Mouse (Mus musculus) CH12.LX (cell line): ENCODE results near the gene Dna2. TPM values are rescaled to one million over a fixed set of nuclear protein-coding genes. Genes with fewer than 3 reads are reported as not detected.

Experiments
- DNase-seq: peaks from one replicate; pipeline ENCODE4 v3.0.0-alpha.2; 2013; ENCODE audit errors: extremely low read depth
- H3K27ac ChIP-seq: 2 replicates; pipeline ENCODE4 v1.5.1; 2012; ENCODE audit warnings: low read depth, mild to moderate bottlenecking, control low read depth, moderate library complexity; ENCODE audit not compliant: insufficient read depth
- H3K27me3 ChIP-seq: replicated peaks from 2 replicates; pipeline ENCODE3; 2012; ENCODE audit warnings: inconsistent platforms
- H3K36me3 ChIP-seq, 2 experiments: replicated peaks in 1 of 2; 2 replicates each; pipeline versions ENCODE3 to v1.6.1; 2012; ENCODE audit warnings: inconsistent platforms in 1 of 2, low read length in 1 of 2, mild to moderate bottlenecking in 1 of 2, mixed read lengths in 1 of 2, moderate library complexity in 1 of 2; ENCODE audit not compliant: control insufficient read depth in 1 of 2, insufficient read depth in 1 of 2
- H3K4me1 ChIP-seq, 2 experiments: 2 replicates each; pipeline ENCODE4 v1.6.1; 2012; ENCODE audit warnings: inconsistent platforms in 1 of 2, moderate library complexity in 1 of 2; ENCODE audit not compliant: insufficient read depth in 2 of 2, control insufficient read depth in 1 of 2
- H3K4me2 ChIP-seq: 2 replicates; pipeline ENCODE4 v1.6.1; 2012; ENCODE audit warnings: low read depth, mild to moderate bottlenecking, control low read depth; ENCODE audit not compliant: poor library complexity, insufficient read depth, severe bottlenecking
- H3K4me3 ChIP-seq, 3 experiments: fragments of 150-350 bp in 1 of 3; sonication (generic) in 1 of 3; replicated peaks in 1 of 3; 2 replicates each; pipeline versions ENCODE3 to v1.5.1; 2011 to 2012; ENCODE audit warnings: low read depth in 2 of 3, low read length in 2 of 3, mild to moderate bottlenecking in 2 of 3, moderate library complexity in 2 of 3, control low read depth in 1 of 3, improper control_type of control experiment in 1 of 3, inconsistent platforms in 1 of 3, mixed read lengths in 1 of 3; ENCODE audit not compliant: poor library complexity in 1 of 3
- H3K79me2 ChIP-seq: replicated peaks from 2 replicates; pipeline ENCODE4 v1.6.1; 2012; ENCODE audit warnings: mild to moderate bottlenecking, moderate library complexity; ENCODE audit not compliant: control insufficient read depth, poor library complexity, insufficient read depth, severe bottlenecking; ENCODE audit errors: extremely low read depth
- H3K9ac ChIP-seq: 2 replicates; pipeline ENCODE4 v1.6.1; 2012; ENCODE audit warnings: low read depth, mild to moderate bottlenecking, control low read depth, moderate library complexity; ENCODE audit not compliant: insufficient read depth
- H3K9me3 ChIP-seq: replicated peaks from 2 replicates; pipeline ENCODE3; 2012; ENCODE audit warnings: low read length, inconsistent platforms, mixed read lengths
- BHLHE40 ChIP-seq: IDR thresholded peaks from 2 replicates; pipeline ENCODE4 v1.6.1; 2011; ENCODE audit warnings: mild to moderate bottlenecking, low read depth, low read length, improper control_type of control experiment
- CHD2 ChIP-seq: IDR thresholded peaks from 2 replicates; pipeline ENCODE4 v1.6.1; 2011; ENCODE audit warnings: low read length, improper control_type of control experiment
- E2F4 ChIP-seq: IDR thresholded peaks from 2 replicates; pipeline ENCODE4 v1.6.1; 2011; ENCODE audit warnings: low read depth, low read length, improper control_type of control experiment; ENCODE audit not compliant: insufficient replicate concordance
- EP300 ChIP-seq: IDR thresholded peaks from 2 replicates; pipeline ENCODE4 v1.6.1; 2011; ENCODE audit warnings: low read length, improper control_type of control experiment
- ETS1 ChIP-seq: conservative IDR thresholded peaks from 2 replicates; pipeline ENCODE4 v1.6.1; 2012; ENCODE audit warnings: low read depth, mild to moderate bottlenecking, inconsistent platforms, low read length, improper control_type of control experiment, moderate library complexity
- IRF4 ChIP-seq: IDR thresholded peaks from 2 replicates; pipeline ENCODE4 v1.6.1; 2014; ENCODE audit warnings: low read depth, mild to moderate bottlenecking, inconsistent platforms, low read length, improper control_type of control experiment
- JUN ChIP-seq: IDR thresholded peaks from 2 replicates; pipeline ENCODE4 v1.6.1; 2011; ENCODE audit warnings: low read depth, mild to moderate bottlenecking, low read length, improper control_type of control experiment, moderate library complexity; ENCODE audit not compliant: insufficient read depth
- KAT2A ChIP-seq: IDR thresholded peaks from 2 replicates; pipeline ENCODE4 v1.6.1; 2012; ENCODE audit warnings: low read length, improper control_type of control experiment, inconsistent platforms; ENCODE audit not compliant: insufficient replicate concordance
- MAFK ChIP-seq: IDR thresholded peaks from 2 replicates; pipeline ENCODE4 v1.6.1; 2011; ENCODE audit warnings: low read length, improper control_type of control experiment; ENCODE audit not compliant: insufficient replicate concordance
- NELFE ChIP-seq: IDR thresholded peaks from 2 replicates; pipeline ENCODE4 v1.6.1; 2011; ENCODE audit warnings: low read depth, low read length, improper control_type of control experiment
- NRF1 ChIP-seq: IDR thresholded peaks from 2 replicates; pipeline ENCODE4 v1.6.1; 2014; ENCODE audit warnings: low read depth, mild to moderate bottlenecking, inconsistent platforms, low read length, improper control_type of control experiment, moderate library complexity
- PAX5 ChIP-seq: IDR thresholded peaks from 2 replicates; pipeline ENCODE4 v1.6.1; 2012; ENCODE audit warnings: low read length, inconsistent platforms, mixed read lengths
- POLR2AphosphoS2 ChIP-seq: IDR thresholded peaks from 2 replicates; pipeline ENCODE4 v1.6.1; 2011; ENCODE audit warnings: low read depth, low read length, improper control_type of control experiment
- RCOR1 ChIP-seq: conservative IDR thresholded peaks from 2 replicates; pipeline ENCODE4 v1.6.1; 2012; ENCODE audit warnings: low read depth, mild to moderate bottlenecking, inconsistent platforms, low read length, improper control_type of control experiment
- SIN3A ChIP-seq: IDR thresholded peaks from 2 replicates; pipeline ENCODE4 v1.6.1; 2012; ENCODE audit warnings: low read length, improper control_type of control experiment, inconsistent platforms
- TBP ChIP-seq: conservative IDR thresholded peaks from 2 replicates; pipeline ENCODE4 v1.6.1; 2011; ENCODE audit warnings: low read depth, low read length, improper control_type of control experiment
- TCF12 ChIP-seq: IDR thresholded peaks from 2 replicates; pipeline ENCODE4 v1.6.1; 2014; ENCODE audit warnings: low read depth, mild to moderate bottlenecking, inconsistent platforms, low read length, improper control_type of control experiment
- UBTF ChIP-seq: IDR thresholded peaks from 2 replicates; pipeline ENCODE4 v1.6.1; 2012; ENCODE audit warnings: low read depth, mild to moderate bottlenecking, inconsistent platforms, low read length, improper control_type of control experiment, moderate library complexity
- USF1 ChIP-seq: IDR thresholded peaks from 2 replicates; pipeline ENCODE4 v1.6.1; 2014; ENCODE audit warnings: low read depth, mild to moderate bottlenecking, inconsistent platforms, low read length, improper control_type of control experiment
- ZC3H11A ChIP-seq: IDR thresholded peaks from 2 replicates; pipeline ENCODE4 v1.6.1; 2012; ENCODE audit warnings: low read depth, mild to moderate bottlenecking, inconsistent platforms, low read length, improper control_type of control experiment
- ZKSCAN1 ChIP-seq: IDR thresholded peaks from 2 replicates; pipeline ENCODE4 v1.6.1; 2012; ENCODE audit warnings: low read depth, inconsistent platforms, low read length, improper control_type of control experiment, borderline replicate concordance
- ZMIZ1 ChIP-seq: IDR thresholded peaks from 2 replicates; pipeline ENCODE4 v1.6.1; 2012; ENCODE audit warnings: low read depth, mild to moderate bottlenecking, inconsistent platforms, low read length, improper control_type of control experiment
- ZNF384 ChIP-seq: IDR thresholded peaks from 2 replicates; pipeline ENCODE4 v1.6.1; 2012; ENCODE audit warnings: low read depth, low read length, improper control_type of control experiment, inconsistent platforms
- dilution Hi-C: fragments of 300-500 bp; cut with MboI; formaldehyde crosslinking; loops from 2 replicates; pipeline ENCODE4 v1.14.3; 2020; ENCODE audit warnings: low sequenced_read_pairs; ENCODE audit not compliant: extremely low pct_unique_long_range_greater_than_20kb, extremely low pct_ligation_motif_present
- in situ Hi-C: fragments of 300-500 bp; cut with MboI; formaldehyde crosslinking; loops from 3 replicates; pipeline ENCODE4 v1.14.3; 2019; ENCODE audit warnings: low sequenced_read_pairs, low pct_ligation_motif_present, low pct_unique_long_range_greater_than_20kb, mixed read lengths
- polyA plus RNA-seq: library from polyadenylated mRNA; unstranded; fragments of >175 nt; gene quantifications from 2 replicates; pipeline ENCODE4 v1.2.1, GENCODE M21; 2012; ENCODE audit warnings: low read depth; ENCODE audit not compliant: insufficient read length
- total RNA-seq, 2 experiments: library from RNA; depleted of rRNA; stranded (reverse); fragments of 300-350 nt in 1 of 2; fragments of >200 nt in 1 of 2; gene quantifications; 2 replicates each; pipeline ENCODE4 v1.2.3; 2012 to 2014

Gene Dna2
- total and polyA plus RNA-seq, 3 experiments = 31.7 to 38.6 (median 33.4) TPM

DNA sequence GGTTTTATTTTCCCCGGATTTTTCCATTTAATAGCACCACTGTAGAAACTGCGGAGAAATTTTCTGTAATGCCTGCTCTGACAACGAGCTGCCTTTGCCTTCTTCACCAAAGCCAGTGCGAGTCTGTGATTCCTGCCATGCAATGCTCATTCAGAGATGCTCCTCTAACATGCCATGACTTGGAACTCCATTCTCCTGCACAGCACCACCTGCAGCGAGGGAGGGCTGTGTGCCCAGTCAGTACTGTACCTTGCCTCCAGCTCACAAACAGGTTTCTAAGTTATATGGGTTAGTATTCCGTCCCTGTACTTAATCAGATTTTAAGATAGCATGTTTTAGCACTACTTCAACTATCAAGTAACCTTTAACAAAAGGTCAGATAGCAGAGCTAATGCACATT lies 64.7 kb downstream of the Dna2 start:
- Histone ChIP-seq H3K9ac (no peak overlapping the region), H3K4me3 (no peak overlapping the region), H3K4me2 (no peak overlapping the region), H3K79me2 (0 out of 2 replicates have a peak, but pooled peaks cover 3% of the 10 kb centered on the region), H3K27ac (no peak overlapping the region), H3K27me3 (no peaks in the 10 kb centered on the region), H3K9me3 (no peaks in the 10 kb centered on the region), H3K36me3 (peaks cover 60 to 96% of the 10 kb centered on the region in 2 experiments), H3K4me1 (no peaks in the 10 kb centered on the region)
- DNase-seq = no peak
- TF ChIP-seq UBTF = no peak
- TF ChIP-seq SIN3A = no peak
- no peak for TF ChIP-seq PAX5
- TF ChIP-seq NELFE = no peak
- TF ChIP-seq ZC3H11A = no peak
- TF ChIP-seq JUN = no peak
- no peak for TF ChIP-seq KAT2A
- no peak for TF ChIP-seq MAFK
- no peak for TF ChIP-seq TCF12
- TF ChIP-seq NRF1 = no peak
- TF ChIP-seq ZMIZ1 = no peak
- TF ChIP-seq ZKSCAN1 = no peak
- TF ChIP-seq ZNF384 = no peak
- no peak for TF ChIP-seq CHD2
- TF ChIP-seq POLR2AphosphoS2 = no peak
- no peak for TF ChIP-seq ETS1
- no peak for TF ChIP-seq BHLHE40
- no peak for TF ChIP-seq USF1
- no peak for TF ChIP-seq E2F4
- dilution Hi-C loops = no loop called here
- in situ Hi-C loops = no loop called here

DNA sequence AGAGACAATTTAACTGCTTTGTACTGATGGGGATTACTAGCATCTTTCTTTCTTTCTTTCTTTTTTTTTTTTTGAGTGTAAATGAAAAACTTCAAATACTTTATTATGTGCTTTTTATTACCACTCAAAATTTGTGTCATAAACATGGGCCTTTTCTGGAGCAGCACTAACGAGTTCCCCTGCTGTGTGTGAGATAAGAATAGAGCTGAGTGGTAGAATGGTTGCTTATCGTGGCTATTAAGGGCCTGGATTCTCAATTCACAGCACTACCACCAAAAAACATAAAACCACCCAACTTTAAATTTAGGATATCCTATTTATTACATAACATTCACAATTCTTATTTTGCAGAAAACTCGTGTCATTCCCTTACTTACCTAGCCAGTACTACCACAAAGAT lies 66.7 kb downstream of the Dna2 start:
- in situ Hi-C loops (no loop called here), dilution Hi-C loops (no loop called here)
- no peak overlapping the region for H3K9ac ChIP-seq
- no peaks in the 10 kb centered on the region for H3K27me3 ChIP-seq
- H3K4me1 ChIP-seq = peaks cover 0 to under 1% of the 10 kb centered on the region in 2 experiments; a peak in 1 of 4 replicates
- TF ChIP-seq BHLHE40 (no peak), ETS1 (no peak), IRF4 (no peak), NELFE (no peak), TBP (no peak), RCOR1 (no peak), EP300 (no peak)
- H3K27ac ChIP-seq = no peak overlapping the region
- H3K4me3 ChIP-seq = no peak overlapping the region
- H3K9me3 ChIP-seq = no peaks in the 10 kb centered on the region
- no peak overlapping the region for H3K4me2 ChIP-seq
- H3K79me2 ChIP-seq = peaks cover 11% of the 10 kb centered on the region
- DNase-seq = no peak
- H3K36me3 ChIP-seq = peaks cover 62 to 92% of the 10 kb centered on the region in 2 experiments
